Mouse (Mus musculus) thymus, adult 2 months (tissue): ENCODE results near the gene Fgf2.

Source experiments
- CTCF ChIP-seq: fragments of 200-500 bp; IDR thresholded peaks from 2 replicates; pipeline ENCODE4 v1.5.1; 2012; ENCODE audit warnings: mild to moderate bottlenecking, control low read depth, low read length, moderate library complexity, borderline replicate concordance; ENCODE audit not compliant: control insufficient read depth, poor library complexity, insufficient read depth; ENCODE audit errors: extremely low read depth
- POLR2A ChIP-seq: fragments of 200-500 bp; IDR thresholded peaks from 2 replicates; pipeline ENCODE4 v1.6.1; 2012; ENCODE audit warnings: mild to moderate bottlenecking, low read length, control low read depth, moderate library complexity; ENCODE audit not compliant: control insufficient read depth, poor library complexity, insufficient read depth; ENCODE audit errors: extremely low read depth

- TF ChIP-seq CTCF (no peak), POLR2A (no peak)
These were observed 22.6 kb upstream of the Fgf2 start for GRCm38 (mm10) chr3:37325317-37326112.
